Mouse (Mus musculus) heart, adult 2 months (tissue): Measurements from ENCODE around the gene Rps28.
"Not testable (repeated sequence)": the region's sequence is repeated elsewhere in the genome, so short reads cannot be mapped to it uniquely, and the experiment has no call there.

Experiments used
- CTCF ChIP-seq: fragments of 200-600 bp; IDR thresholded peaks from 2 replicates; pipeline ENCODE4 v1.8.1; 2022; ENCODE audit warnings: antibody characterized with exemption, mild to moderate bottlenecking, moderate library complexity
- POLR2A ChIP-seq: fragments of 200-500 bp; IDR thresholded peaks from 2 replicates; pipeline ENCODE4 v1.6.1; 2011; ENCODE audit warnings: mild to moderate bottlenecking, low read depth, low read length, control low read depth; ENCODE audit not compliant: insufficient read depth

DNA sequence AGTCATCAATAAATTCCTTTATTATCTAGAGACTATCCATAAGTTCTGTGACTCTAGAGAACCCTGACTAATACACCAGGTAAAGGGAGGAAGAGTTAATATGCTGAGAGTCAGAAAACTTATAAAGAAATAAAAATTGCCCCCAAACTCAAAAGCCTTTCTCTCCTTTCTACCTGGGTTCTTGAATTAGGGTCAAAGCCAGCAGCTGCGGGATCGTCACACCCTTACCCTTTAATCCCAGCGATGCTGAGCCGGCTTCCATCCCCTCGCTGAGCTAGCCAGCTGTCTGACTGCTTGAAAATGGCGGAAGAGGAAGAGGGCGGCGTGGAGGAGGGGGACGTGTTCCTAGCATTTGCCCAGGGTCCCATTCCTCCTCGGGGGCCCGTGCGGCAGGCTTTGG is 49.2 kb upstream of the Rps28 start, which contains the start of gene Gm7029:
- TF ChIP-seq CTCF, POLR2A: not testable (repeated sequence)
